Mouse (Mus musculus): ENCODE results near the gene Cwc22.

Gene Cwc22

GRCm38 (mm10) chr2:77894896-77895295 lies 51.3 kb downstream of the Cwc22 start:
- DNase-seq, result no peak

- DNase-seq, result no peak
Observed at GRCm38 (mm10) chr2:77893505-77893904, 52.7 kb downstream of the Cwc22 start.

- DNase-seq, result no peak
Observed at GRCm38 (mm10) chr2:77892573-77892972, 53.6 kb downstream of the Cwc22 start.

- DNase-seq, result no peak
Observed at GRCm38 (mm10) chr2:77890836-77891438, 55.2 kb downstream of the Cwc22 start.

- DNase-seq, result no peak
Observed at GRCm38 (mm10) chr2:77889949-77890348, 56.2 kb downstream of the Cwc22 start.

GRCm38 (mm10) chr2:77889401-77889800 lies 56.8 kb downstream of the Cwc22 start:
- no peak for DNase-seq

GRCm38 (mm10) chr2:77888826-77889225 lies 57.3 kb downstream of the Cwc22 start:
- no peak for DNase-seq

- DNase-seq, result no peak
Observed at GRCm38 (mm10) chr2:77888056-77888455, 58.1 kb downstream of the Cwc22 start.

GRCm38 (mm10) chr2:77887166-77887565 lies 59.0 kb downstream of the Cwc22 start:
- DNase-seq, result no peak

- no peak for DNase-seq
Observed at GRCm38 (mm10) chr2:77885491-77886130, 60.6 kb downstream of the Cwc22 start.

GRCm38 (mm10) chr2:77885036-77885435 lies 61.1 kb downstream of the Cwc22 start:
- no peak for DNase-seq

GRCm38 (mm10) chr2:77884491-77884890 lies 61.7 kb downstream of the Cwc22 start:
- no peak for DNase-seq

GRCm38 (mm10) chr2:77882961-77883360 lies 63.2 kb downstream of the Cwc22 start:
- no peak for DNase-seq

- DNase-seq, result no peak
Observed at GRCm38 (mm10) chr2:77881301-77882199, 64.6 kb downstream of the Cwc22 start.

- no peak for DNase-seq
Observed at GRCm38 (mm10) chr2:77880351-77880750, 65.8 kb downstream of the Cwc22 start.

GRCm38 (mm10) chr2:77879736-77880135 lies 66.4 kb downstream of the Cwc22 start:
- DNase-seq, result no peak

GRCm38 (mm10) chr2:77877156-77877855 lies 68.9 kb downstream of the Cwc22 start:
- no peak for DNase-seq

GRCm38 (mm10) chr2:77876331-77876730 lies 69.8 kb downstream of the Cwc22 start:
- DNase-seq, result no peak

- no peak for DNase-seq
Observed at GRCm38 (mm10) chr2:77875516-77875915, 70.7 kb downstream of the Cwc22 start.

GRCm38 (mm10) chr2:77874678-77875077 lies 71.5 kb downstream of the Cwc22 start:
- no peak for DNase-seq

- no peak for DNase-seq
Observed at GRCm38 (mm10) chr2:77873806-77874205, 72.4 kb downstream of the Cwc22 start.

- no peak for DNase-seq
Observed at GRCm38 (mm10) chr2:77872676-77873075, 73.5 kb downstream of the Cwc22 start.

- no peak for DNase-seq
Observed at GRCm38 (mm10) chr2:77871146-77871545, 75.0 kb downstream of the Cwc22 start.

Data from lung, postnatal 14 days (tissue).